Mouse (Mus musculus) ES-Bruce4 (cell line): ENCODE results near the gene Mylk.

Source experiments
- EP300 ChIP-seq: IDR thresholded peaks from 2 replicates; pipeline ENCODE4 v1.6.1; 2011; ENCODE audit warnings: low read depth, low read length; ENCODE audit not compliant: insufficient read depth
- POLR2A ChIP-seq: IDR thresholded peaks from one replicate; pipeline ENCODE4 v1.8.1; 2011; ENCODE audit warnings: low read length; ENCODE audit not compliant: insufficient read depth

DNA sequence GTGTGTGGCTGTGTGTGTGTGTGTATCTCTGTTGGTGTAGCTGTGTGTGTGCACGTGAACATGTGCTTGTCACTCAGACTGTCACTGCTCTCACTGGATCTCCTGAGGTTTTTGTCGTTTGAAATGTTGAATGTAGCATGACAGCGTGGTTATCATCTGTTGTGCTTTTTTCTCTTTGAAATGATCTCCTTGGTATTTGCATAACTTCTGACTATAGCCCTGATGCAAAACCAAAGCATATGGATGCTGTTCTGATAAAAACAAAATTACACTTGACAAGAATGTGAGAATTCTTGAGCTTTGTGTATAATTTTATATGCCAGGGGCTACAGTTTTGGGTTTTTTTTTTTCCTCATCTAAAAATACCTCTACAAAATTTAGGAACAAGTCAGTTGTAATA is 254.0 kb downstream of the Mylk start:
- no peak for TF ChIP-seq POLR2A
- no peak for TF ChIP-seq EP300
